Mouse (Mus musculus): ENCODE data around the gene Olfr143.

Olfr143 gene

DNA sequence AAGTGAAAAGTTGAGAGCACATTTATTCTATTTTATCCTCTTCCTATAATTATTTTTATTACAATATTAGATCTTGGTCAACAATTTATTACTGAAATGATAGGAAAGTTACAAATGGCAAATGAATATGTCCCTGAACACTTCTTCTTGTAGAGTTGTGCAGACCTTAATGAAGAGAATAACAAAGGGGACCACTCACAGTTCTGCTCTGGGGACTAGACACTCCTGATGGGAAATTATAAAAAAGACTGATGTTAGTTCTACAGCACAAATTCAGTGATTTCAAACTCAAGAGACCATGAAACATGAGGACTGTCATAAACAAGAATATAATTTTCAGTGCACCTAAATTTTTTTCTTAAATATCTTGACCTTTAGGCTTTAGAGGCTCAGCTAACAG is at the start of gene Olfr143:
Gene Olfr143, plus strand, starts transcription at position 301 of the 400 bp plus-strand sequence.
- no peak for DNase-seq (ENCODE audit: low spot score in 2 of 2)

GRCm38 (mm10) chr9:38208065-38208464 is 44.5 kb upstream of the Olfr143 start, which contains the start of gene Olfr893:
Gene Olfr893, plus strand, starts transcription at chr9:38208365.
- DNase-seq (ENCODE audit: low spot score in 2 of 2): no peak

GRCm38 (mm10) chr9:38217755-38218154 is 34.8 kb upstream of the Olfr143 start, which contains the start of gene Olfr894:
Gene Olfr894, plus strand, starts transcription at chr9:38218055.
- DNase-seq (ENCODE audit: low spot score in 2 of 2): no peak

GRCm38 (mm10) chr9:38267551-38267950 is 15.0 kb downstream of the Olfr143 start, which contains the start of gene Olfr895:
Gene Olfr895, plus strand, starts transcription at chr9:38267851.
- no peak for DNase-seq (ENCODE audit: low spot score in 2 of 2)

GRCm38 (mm10) chr9:38290807-38291206 is 38.2 kb downstream of the Olfr143 start, which contains the start of gene Olfr896-ps1:
Gene Olfr896-ps1, plus strand, starts transcription at chr9:38291107.
- DNase-seq (ENCODE audit: low spot score in 2 of 2): no peak
